Mouse (Mus musculus) heart, postnatal 4 days (tissue): ENCODE results near the gene Ank2. TPM values are rescaled to one million over a fixed set of nuclear protein-coding genes. Genes with fewer than 3 reads are reported as not detected.
A peak's percentile ranks its signal among the peaks of the same experiment; 100 is the strongest.
"Not testable (repeated sequence)": the region's sequence is repeated elsewhere in the genome, so short reads cannot be mapped to it uniquely, and the experiment has no call there.

ENCODE experiments used
- DNase-seq: peaks from one replicate; pipeline ENCODE4 v3.0.0; 2021
- total RNA-seq, 2 experiments: library from RNA; stranded (reverse); gene quantifications; 2 replicates each; pipeline ENCODE4 v1.2.3; 2021

The Ank2 gene
- total RNA-seq, 2 experiments from 2014 or later: 223 to 230 TPM

GRCm38 (mm10) chr3:127408684-127409550 is 90.2 kb downstream of the Ank2 start:
- DNase-seq: peak; percentile 68

- DNase-seq: no peak
These were observed 91.1 kb downstream of the Ank2 start for GRCm38 (mm10) chr3:127407868-127408574.

- DNase-seq: no peak
These were observed 92.3 kb downstream of the Ank2 start for GRCm38 (mm10) chr3:127406883-127407282.

GRCm38 (mm10) chr3:127404371-127404770 is 94.8 kb downstream of the Ank2 start:
- no peak for DNase-seq

GRCm38 (mm10) chr3:127400976-127401375 is 98.2 kb downstream of the Ank2 start:
- no peak for DNase-seq

GRCm38 (mm10) chr3:127400468-127400867 is 98.7 kb downstream of the Ank2 start:
- not testable (repeated sequence) for DNase-seq

GRCm38 (mm10) chr3:127397774-127398173 is 101.4 kb downstream of the Ank2 start:
- no peak for DNase-seq

GRCm38 (mm10) chr3:127395202-127395601 is 103.9 kb downstream of the Ank2 start:
- DNase-seq: no peak

- no peak for DNase-seq
These were observed 112.1 kb downstream of the Ank2 start for GRCm38 (mm10) chr3:127387016-127387517.

GRCm38 (mm10) chr3:127383231-127383630 is 115.9 kb downstream of the Ank2 start:
- no peak for DNase-seq

GRCm38 (mm10) chr3:127376901-127377460 is 122.2 kb downstream of the Ank2 start:
- DNase-seq: no peak

- no peak for DNase-seq
These were observed 123.0 kb downstream of the Ank2 start for GRCm38 (mm10) chr3:127375956-127376660.

- no peak for DNase-seq
These were observed 124.9 kb downstream of the Ank2 start for GRCm38 (mm10) chr3:127374190-127374710.

GRCm38 (mm10) chr3:127371774-127372173 is 127.4 kb downstream of the Ank2 start:
- DNase-seq: no peak

GRCm38 (mm10) chr3:127369529-127369928 is 129.6 kb downstream of the Ank2 start:
- DNase-seq: no peak

GRCm38 (mm10) chr3:127367450-127367849 is 131.7 kb downstream of the Ank2 start:
- no peak for DNase-seq

- DNase-seq: no peak
These were observed 135.6 kb downstream of the Ank2 start for GRCm38 (mm10) chr3:127363512-127363911.

- DNase-seq: no peak
These were observed 136.3 kb downstream of the Ank2 start for GRCm38 (mm10) chr3:127362611-127363393.

GRCm38 (mm10) chr3:127361846-127362245 is 137.3 kb downstream of the Ank2 start:
- DNase-seq: peak; percentile 44

- no peak for DNase-seq
These were observed 137.8 kb downstream of the Ank2 start for GRCm38 (mm10) chr3:127361384-127361783.

GRCm38 (mm10) chr3:127355252-127355651 is 143.9 kb downstream of the Ank2 start:
- no peak for DNase-seq
